ENCODE assay signal across 8 mouse cellular contexts in the genomic region with DNA sequence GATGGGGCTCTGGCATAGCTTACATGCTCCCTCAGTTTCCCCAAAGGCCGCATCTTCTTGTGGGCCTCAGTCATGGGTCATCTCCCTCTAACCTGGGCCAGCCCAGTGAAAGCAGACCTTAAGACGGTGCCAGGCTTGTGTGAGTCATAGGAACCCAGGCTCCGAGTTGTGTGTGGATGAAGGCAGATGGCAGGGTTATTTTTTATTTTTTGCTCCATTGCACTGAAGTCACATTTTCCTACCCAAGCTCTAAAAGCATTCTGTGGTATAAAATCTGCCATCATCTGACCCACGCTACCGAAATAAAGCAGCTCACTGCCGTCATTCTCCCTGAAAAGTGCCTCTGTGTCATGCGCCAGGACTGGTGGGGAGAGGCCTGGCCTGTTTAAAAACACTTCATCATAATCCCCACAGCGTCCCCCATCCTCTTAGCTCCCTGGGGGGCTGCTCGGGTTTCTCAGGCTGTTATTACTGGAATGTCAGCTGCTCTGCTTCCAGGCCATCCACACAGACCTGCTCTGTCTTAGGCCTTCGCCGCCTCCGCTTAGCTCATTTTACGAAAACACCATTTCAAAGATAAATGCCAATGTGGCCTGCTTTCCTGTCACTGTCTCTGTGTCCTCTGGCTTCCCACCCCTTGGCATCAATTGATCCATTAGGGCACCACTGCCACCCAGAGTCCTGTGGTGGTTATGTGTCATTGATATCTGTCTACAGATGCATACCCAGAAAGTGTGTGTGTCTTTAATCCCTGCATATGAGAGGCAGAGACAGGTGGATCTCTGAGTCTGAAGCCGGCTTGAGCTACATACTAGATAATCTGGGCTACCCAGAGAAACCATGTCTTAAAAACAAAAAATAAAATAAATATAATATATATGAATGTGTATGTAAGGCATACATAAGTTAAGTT. TPM values are rescaled to one million over a fixed set of nuclear protein-coding genes. Genes with fewer than 3 reads are reported as not detected.
DNase-seq lines count a peak whose midpoint lies in the region; ATAC-seq and TF ChIP-seq lines count a peak whose summit lies in the region.
"Had no signal": no experiment of that assay in that cellular context is flagged by ENCODE, and none has a peak within 500 bp of the region (broad histone marks: within the 10 kb centered on the region; RNA-seq: fewer than 3 reads in every experiment).

No protein-coding gene starts in this region.

- H3K4me3 ChIP-seq in layer of hippocampus, adult 2 months, result no peak overlapping the region
- H3K4me3 ChIP-seq in hindbrain, postnatal 0 days (ENCODE audit: low read length), result no peak overlapping the region
- H3K4me3 ChIP-seq: liver, embryonic 13.5 days had no signal

- H3K36me3 ChIP-seq in hindbrain, postnatal 0 days (ENCODE audit: insufficient read depth, low read length), result peaks cover 38% of the 10 kb centered on the region

- H3K4me2 ChIP-seq in hindbrain, postnatal 0 days (ENCODE audit: low read depth, low read length), result no peak overlapping the region
- H3K4me2 ChIP-seq: liver, embryonic 13.5 days had no signal

- peak; percentile 66 for TF ChIP-seq CTCF in layer of hippocampus, adult 2 months (conservative IDR thresholded peaks at IDR 0.05)
- peak; percentile 53 for TF ChIP-seq CTCF in hindbrain, postnatal 0 days (IDR thresholded peaks at IDR 0.05; ENCODE audit: low read depth)

- WGBS in hindbrain, postnatal 0 days, result 68% methylated on average over 14 of the region's 14 CpGs

- no peaks in the 10 kb centered on the region for H3K4me1 ChIP-seq in hindbrain, postnatal 0 days (ENCODE audit: insufficient read depth, low read length)
- H3K4me1 ChIP-seq: liver, embryonic 13.5 days had no signal

- no peaks in the 10 kb centered on the region for H3K9me3 ChIP-seq in hindbrain, postnatal 0 days (ENCODE audit: low read length)
- H3K9me3 ChIP-seq: liver, embryonic 13.5 days had no signal

- no peaks in the 10 kb centered on the region for H3K27me3 ChIP-seq in hindbrain, postnatal 0 days (ENCODE audit: insufficient read depth, low read length)
- H3K27me3 ChIP-seq: liver, embryonic 13.5 days had no signal

- ATAC-seq in hindbrain, postnatal 0 days, result peak; percentile 55; the same call in 1 of the 2 replicates
- ATAC-seq in erythroid progenitor cell, adult 5-6 weeks (replicated peaks; ENCODE audit: low FRiP score, poor library complexity, severe bottlenecking), result no peak

- H3K27ac ChIP-seq in layer of hippocampus, adult 2 months, result peak overlapping the region; percentile 93
- H3K27ac ChIP-seq in hindbrain, postnatal 0 days, result peak overlapping the region; percentile 56; the same call in 1 of the 2 replicates
- H3K27ac ChIP-seq: liver, embryonic 13.5 days had no signal

- no peak for DNase-seq in layer of hippocampus, adult 2 months (ENCODE audit: low spot score in 2 of 2)
- no peak for DNase-seq in layer of hippocampus, adult 9-10 months (ENCODE audit: low spot score)
- peak; percentile 25 for DNase-seq in NIH3T3 (ENCODE audit: low read depth)
- DNase-seq in cerebellum, adult 9-10 months, result peak; percentile 75
- peak; percentile 36 for DNase-seq in hindbrain, postnatal 0 days (ENCODE audit: low spot score)
- DNase-seq in retina, postnatal 1 day, result no peak
- DNase-seq: liver, embryonic 13.5 days had no signal

- 0 out of 2 replicates have a peak overlapping the region, but pooled peaks have one; percentile 30 for H3K9ac ChIP-seq in hindbrain, postnatal 0 days (replicated peaks; ENCODE audit: low read length)
- H3K9ac ChIP-seq: liver, embryonic 13.5 days had no signal

RNA-seq across cellular contexts. Expression of gene Atp6v0e, which starts 12.3 kb away (rescaled TPM):
- total RNA-seq in layer of hippocampus, adult 2 months (2021), result 10 to 100 TPM; 47.0 to 56.7 TPM
- 98.2 and 124 TPM in 2 replicates for total RNA-seq in hindbrain, postnatal 0 days (2014; rRNA removed)
- polyA plus RNA-seq in hindbrain, postnatal 0 days (2015; fragmentation: Nextera tagmentation; extraction: Ambion mirVana), result 121 and 133 TPM in 2 replicates
- 77.1 and 104 TPM in 2 replicates for total RNA-seq in erythroid progenitor cell, adult 5-6 weeks (2015; ENCODE audit: low replicate concordance)
- 81.9 and 122 TPM in 2 replicates for total RNA-seq in erythroid progenitor cell, adult 5-6 weeks (2017; ENCODE audit: low replicate concordance)

Comparison
In these comparisons a context has a peak if more than half of its experiments do, and no peak if none do; other contexts are left out.
1. DNase-seq: peak in NIH3T3 (single experiment), cerebellum, adult 9-10 months (single experiment) and hindbrain, postnatal 0 days (single experiment); none in layer of hippocampus, adult 2 months (0 of 2), layer of hippocampus, adult 9-10 months (single experiment) and retina, postnatal 1 day (single experiment).